Mouse (Mus musculus) heart, adult 18-20 months (tissue): ENCODE measurements around the gene Rasgrp2. TPM values are rescaled to one million over a fixed set of nuclear protein-coding genes. Genes with fewer than 3 reads are reported as not detected.

Experiments
- DNase-seq, 2 experiments: peaks; one replicate each; pipeline ENCODE4 v3.0.0; 2021 to 2022; ENCODE audit warnings: mixed read lengths in 1 of 2
- total RNA-seq, 2 experiments: library from RNA; stranded (reverse); gene quantifications; 2 replicates each; pipeline ENCODE4 v1.2.3; 2021

The Rasgrp2 gene
- total RNA-seq, 2 experiments from 2014 or later, result 37.7 to 53.4 TPM

GRCm38 (mm10) chr19:6407816-6408510 lies 8.8 kb downstream of the Rasgrp2 start:
- no peak for DNase-seq

GRCm38 (mm10) chr19:6408749-6409148 lies 9.6 kb downstream of the Rasgrp2 start:
- peak in 1 of 2 experiments; percentile 63 for DNase-seq

DNA sequence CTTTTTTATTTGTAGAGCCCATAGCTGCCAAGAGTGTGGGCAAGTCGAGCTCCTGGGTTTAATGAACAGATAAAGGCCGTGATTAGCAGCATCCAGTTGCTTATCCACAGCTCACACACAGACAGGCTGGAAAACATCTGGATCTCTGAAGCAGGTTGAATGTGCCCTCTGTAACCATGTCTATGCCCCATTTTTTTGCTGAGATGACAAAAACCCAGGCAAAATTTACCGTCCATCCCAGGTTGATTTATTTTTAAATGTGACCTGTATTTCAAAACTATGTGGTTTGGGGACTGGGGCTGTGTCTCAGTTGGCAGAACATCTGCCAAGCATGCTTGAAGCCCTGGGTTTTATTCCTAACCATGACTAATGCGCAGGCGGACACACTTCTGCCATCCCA lies 10.0 kb downstream of the Rasgrp2 start:
- no peak for DNase-seq

GRCm38 (mm10) chr19:6409936-6410335 lies 10.8 kb downstream of the Rasgrp2 start:
- DNase-seq, result no peak

- DNase-seq, result peak in 1 of 2 experiments; percentile 62
Observed at GRCm38 (mm10) chr19:6412798-6413197, 13.7 kb downstream of the Rasgrp2 start.

DNA sequence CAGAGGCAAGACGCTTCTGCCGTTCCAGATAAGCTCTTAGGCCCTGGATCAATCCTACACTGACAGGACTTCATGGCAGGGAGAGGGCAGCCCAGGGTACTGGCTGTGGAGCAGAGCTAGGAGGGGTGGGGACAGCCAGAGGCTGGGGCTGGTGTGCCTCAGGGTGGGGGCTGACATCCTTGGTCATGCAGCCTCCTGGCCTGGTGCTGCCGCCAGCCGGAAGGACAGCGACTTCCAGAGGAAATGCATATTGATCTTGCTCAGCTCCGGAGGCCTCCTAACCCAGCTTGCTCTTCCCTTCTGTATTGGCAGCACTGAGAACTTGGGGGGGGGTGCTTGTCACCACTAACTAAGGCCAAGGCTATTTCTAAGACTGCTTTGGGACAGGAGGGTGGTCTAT lies 16.3 kb downstream of the Rasgrp2 start:
- DNase-seq, result no peak

DNA sequence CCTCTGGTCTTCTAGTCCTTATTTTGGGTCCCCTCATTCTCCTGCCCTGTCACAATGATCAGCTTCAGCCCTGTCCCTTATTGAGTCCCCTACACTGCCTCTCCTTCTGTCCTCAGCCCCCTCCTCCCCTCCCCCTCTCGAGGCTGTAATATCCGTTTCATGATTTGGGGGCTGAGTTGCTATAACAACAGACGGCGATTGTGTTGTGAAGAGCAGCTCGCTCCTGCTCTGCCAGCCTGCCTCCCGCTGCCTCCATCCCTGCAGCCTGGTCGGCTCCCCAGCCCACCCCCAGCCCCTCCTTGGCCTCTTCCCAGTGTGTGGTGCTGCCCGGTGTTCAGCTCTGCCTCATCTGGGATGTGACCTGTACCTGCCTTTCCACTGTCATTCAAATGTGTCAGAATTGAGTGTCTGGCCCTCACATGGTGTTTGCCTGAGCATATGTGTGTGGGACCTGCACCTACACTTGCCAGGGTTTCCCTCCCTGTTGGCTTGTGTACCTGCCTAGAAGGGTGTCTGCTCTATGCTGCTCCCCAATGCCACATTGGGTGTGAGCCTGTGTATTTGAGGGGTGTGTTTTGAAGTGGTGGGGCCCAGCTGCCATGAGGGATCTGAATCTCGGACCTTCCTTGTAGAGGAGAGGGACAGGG lies 17.1 kb downstream of the Rasgrp2 start:
- no peak for DNase-seq

GRCm38 (mm10) chr19:6416894-6417761 lies 18.0 kb downstream of the Rasgrp2 start:
- no peak for DNase-seq

DNA sequence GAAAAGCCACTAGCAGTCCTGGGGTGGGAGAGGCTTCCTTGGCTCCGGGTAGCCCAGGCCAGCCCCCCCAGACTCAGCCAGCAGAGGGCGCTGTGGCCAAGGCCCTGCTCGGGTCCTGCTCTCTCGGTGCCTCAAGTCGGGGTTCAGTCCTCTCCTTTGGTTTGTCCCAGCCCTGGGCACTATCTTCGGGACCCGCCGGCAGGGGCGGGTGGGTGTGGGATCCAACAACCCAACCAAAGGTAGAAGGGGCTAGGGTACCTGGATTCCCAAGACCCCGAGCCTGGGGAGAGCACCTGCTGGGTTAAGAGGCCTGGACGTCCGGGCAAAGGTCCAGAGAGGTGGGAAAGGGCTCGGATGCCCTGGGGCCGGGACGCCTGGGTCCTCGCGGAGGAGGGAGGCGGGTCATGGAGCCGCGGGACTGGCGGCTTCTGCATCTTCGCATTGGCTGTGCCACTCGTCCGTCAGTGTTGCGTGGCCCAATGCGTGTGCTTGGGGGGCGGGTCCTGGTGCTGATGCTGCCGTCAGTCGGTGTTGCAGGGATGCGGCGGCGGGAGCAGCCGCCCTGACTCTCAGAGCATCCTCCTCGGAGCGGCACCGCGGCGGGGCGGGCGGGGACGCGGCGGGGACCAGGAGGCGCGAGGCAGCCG lies 19.2 kb downstream of the Rasgrp2 start, which contains the start of gene Nrxn2:
TSS of gene Nrxn2 (plus strand) at position 499 of the 647 bp plus-strand sequence.
- DNase-seq, result peak; percentile 88 to 91

DNA sequence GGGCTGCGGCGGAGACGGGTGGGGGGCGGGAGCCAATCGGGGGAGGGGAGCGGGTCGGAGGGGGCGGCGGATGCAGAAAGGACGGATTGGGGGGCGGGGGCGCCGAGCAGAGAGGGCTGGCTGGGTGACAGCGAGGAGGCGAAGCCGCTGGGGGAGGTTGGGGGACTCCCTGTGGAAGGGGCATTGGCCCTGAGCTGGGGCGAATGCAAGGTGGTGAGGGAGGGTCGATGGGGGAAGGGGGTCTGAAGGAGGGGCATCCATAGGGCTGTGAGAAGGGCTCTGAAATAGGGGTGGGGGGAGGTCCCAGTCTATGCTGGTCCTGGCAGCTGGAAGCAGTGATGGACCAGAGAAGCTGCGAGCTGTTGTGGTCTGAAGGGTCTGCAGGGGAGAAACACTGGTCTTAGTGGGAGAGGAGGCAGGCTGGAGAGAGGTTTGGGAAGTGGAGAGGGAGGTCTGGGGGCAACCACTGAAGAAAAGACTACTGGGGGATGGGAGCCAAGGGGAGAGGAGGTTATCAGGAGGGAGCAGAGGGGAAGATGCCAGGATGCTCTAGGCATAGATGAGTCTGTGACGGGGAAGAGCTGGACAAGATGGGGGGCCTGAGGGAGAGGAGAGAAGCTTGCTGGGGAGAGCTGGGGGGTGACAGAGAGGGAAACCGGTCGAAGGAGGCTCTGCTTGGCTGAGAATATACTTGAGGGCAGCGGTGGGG lies 20.0 kb downstream of the Rasgrp2 start:
- no peak for DNase-seq

DNA sequence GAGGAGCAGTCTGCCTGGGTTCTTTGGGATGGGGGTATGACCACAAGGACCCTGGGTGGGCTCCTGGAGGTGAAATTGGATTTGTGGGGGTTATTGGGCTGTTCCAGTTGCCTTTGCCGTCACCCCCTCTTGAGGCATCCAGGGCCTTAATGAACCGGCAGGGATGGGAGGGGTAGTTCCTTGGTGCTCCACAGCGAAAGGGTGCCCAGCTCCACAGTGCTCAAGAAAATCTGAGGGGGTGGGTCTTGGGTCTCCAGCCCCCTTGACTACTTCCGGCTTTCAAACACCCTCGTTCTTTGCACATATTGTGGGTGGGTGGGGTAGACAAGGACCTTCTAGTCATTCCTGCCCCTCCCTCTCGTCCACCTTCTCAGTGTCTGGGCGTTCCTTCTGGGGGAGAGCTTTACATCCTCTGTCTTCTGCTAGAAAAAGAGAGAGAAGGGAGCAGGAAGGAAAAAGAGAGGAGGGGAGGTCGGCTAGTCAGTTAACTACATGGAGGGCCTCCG lies 20.7 kb downstream of the Rasgrp2 start:
- DNase-seq, result no peak

DNA sequence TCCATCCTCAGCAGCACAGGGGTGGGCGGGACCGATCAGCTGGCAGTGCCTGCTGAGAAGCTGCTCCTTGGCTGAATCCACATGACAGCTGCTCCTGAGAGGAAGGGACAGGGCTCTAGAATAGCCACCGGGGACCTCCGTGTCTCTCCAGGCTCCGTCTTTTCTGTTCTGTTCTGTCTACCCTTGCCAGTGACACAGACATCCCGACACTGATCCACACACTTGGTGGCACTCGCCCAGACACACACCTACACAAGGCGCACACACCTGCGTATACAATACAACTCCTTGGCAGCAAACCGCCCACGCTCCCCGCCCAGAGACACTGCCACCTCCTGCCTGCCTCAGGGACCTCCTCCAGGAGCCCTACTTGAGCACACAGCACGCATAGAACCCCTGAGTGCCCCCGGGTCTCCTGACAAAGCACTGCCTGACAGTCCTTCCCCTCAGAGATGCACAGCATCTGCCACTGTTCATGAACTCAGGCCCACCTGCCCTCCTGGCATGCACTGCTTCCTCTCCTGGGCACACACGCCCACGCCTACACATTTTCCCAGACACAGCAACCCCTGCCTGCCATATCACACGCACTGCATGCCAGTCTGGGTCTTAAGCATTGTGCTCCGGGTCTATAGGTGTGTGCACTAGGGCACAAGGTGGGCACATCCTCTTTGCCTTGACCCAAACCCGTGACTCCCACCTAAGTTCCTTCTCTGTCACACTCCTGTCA lies 21.5 kb downstream of the Rasgrp2 start:
- no peak for DNase-seq

GRCm38 (mm10) chr19:6421211-6421590 lies 22.1 kb downstream of the Rasgrp2 start:
- no peak for DNase-seq

DNA sequence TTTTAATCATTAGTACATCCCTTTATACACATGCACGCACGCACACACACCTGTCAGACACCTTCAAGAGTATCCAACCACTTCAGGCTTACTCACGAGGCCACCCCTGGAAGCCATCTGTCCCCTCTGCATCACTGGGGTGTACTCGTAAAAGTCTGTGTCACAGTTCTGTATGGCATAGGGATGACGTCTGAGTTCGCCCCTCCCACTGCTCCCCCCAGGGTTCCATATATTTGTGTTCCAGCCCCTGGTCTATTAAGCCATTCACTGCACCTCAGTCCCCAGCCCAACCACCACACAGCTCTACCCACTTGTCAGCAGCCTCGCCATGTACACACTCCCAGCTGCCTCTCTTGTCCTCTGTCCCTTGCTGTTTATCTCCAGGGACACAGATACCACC lies 22.9 kb downstream of the Rasgrp2 start:
- no peak for DNase-seq

DNA sequence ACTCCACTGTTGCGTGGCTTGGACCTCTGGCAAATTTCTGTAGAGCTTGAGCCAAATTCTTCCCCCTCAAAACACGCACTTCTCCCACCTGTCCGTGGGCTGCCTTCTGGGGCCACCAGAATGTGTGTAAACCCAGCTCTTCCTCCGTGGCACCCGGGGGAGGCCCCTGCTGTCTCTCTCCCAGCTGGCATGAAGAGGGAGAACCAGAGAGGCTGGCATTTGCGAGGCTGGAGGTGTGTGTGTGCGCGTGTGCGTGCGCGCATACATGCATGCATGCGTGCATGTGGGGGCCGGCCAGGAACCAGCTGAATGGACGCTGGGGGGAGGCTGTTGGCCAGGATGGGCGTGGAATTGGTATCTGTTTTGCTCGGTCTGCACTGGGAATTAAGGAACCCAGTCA lies 24.1 kb downstream of the Rasgrp2 start:
- DNase-seq, result no peak

GRCm38 (mm10) chr19:6424137-6424881 lies 25.2 kb downstream of the Rasgrp2 start:
- no peak for DNase-seq

DNA sequence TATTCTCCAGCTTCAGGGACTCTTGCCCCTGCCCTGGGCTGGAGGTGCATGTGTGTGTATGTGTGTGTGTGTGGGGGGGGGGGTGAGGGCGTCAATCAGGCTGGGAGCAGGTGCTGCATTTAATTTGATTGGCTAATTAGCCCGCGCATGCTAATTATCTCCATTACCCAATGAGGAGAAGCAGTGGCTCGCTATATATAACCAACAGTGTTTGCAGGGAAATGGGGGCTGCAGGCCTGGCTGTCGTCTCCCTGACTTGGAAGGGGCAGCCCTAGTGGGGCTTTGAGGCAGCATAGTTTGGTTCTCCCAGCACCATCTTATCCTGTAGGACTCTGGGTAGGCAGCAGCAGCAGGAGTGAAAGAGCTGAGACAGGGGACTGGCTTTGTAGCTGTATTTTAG lies 26.5 kb downstream of the Rasgrp2 start:
- DNase-seq, result no peak

GRCm38 (mm10) chr19:6426703-6427500 lies 27.8 kb downstream of the Rasgrp2 start:
- peak in 1 of 2 experiments; percentile 52 for DNase-seq
